Mouse (Mus musculus): ENCODE results near the gene Rhot2. TPM values are rescaled to one million over a fixed set of nuclear protein-coding genes. Genes with fewer than 3 reads are reported as not detected.
"Not testable (repeated sequence)": the region's sequence is repeated elsewhere in the genome, so short reads cannot be mapped to it uniquely, and the experiment has no call there.

Gene Rhot2
- polyA plus RNA-seq, 1 experiment from 2014 or later = 13.0 TPM

DNA sequence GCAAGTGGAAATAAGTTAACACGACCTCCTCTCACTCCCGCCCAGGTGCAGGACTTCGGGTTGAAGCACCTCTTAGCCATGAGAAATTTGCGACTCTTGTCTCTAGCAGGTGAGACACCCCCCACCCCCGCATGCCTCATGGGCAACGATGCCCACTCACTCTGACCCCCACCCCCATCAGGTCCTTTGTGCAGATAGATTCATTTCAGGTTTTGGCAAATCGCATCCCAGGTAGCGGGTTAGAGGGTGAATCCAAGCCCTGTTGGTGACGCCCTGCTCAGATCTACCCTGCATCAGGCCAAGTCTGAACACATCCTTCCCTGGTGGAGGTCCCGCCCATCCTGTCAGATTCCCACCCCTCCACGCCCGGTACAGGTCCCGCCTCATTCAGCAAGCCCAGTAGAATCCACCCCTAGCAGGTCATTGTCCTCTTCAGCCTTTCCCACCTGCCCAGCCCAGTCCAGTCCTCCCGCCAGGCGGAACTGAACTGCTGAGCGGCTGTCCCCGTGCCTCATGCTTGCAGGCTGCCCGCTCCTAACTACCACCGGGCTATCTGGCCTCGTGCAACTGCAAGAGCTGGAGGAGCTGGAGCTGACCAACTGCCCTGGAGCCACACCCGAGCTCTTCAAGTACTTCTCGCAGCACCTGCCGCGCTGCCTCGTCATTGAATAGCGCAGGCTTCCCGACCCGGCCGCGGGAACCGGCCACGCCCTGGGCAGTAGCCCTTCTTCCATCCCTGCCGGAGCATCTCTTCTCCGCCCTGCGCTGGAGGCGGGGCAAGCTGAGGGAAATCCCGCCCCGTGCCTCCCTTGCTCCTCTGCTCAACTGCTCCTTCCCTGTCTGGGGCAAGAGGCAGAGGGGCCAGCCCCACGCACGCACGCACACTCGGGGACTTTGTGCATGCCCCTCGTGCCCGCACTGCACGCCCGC, 25.5 kb downstream of the Rhot2 start:
- Histone ChIP-seq H3K9ac (ENCODE audit: low read depth, low read length) (no peak overlapping the region), H3K27me3 (ENCODE audit: control insufficient read depth, insufficient read depth, low read length) (peaks cover 34% of the 10 kb centered on the region), H3K36me3 (ENCODE audit: control insufficient read depth, insufficient read depth, low read length) (no peaks in the 10 kb centered on the region), H3K4me1 (ENCODE audit: control insufficient read depth, insufficient read depth, low read length) (peaks cover 4% of the 10 kb centered on the region), H3K9me3 (ENCODE audit: control insufficient read depth, low read length) (no peaks in the 10 kb centered on the region), H3K27ac (ENCODE audit: low read depth, low read length) (no peak overlapping the region), H3K4me3 (ENCODE audit: low read length) (peak overlapping the region; percentile 9; the same call in 1 of the 2 replicates), H3K4me2 (replicated peaks; ENCODE audit: low read depth, low read length) (peak overlapping the region; percentile 32)
- no peak for ATAC-seq (ENCODE audit: low FRiP score, low TSS enrichment)
- WGBS = 6% methylated on average over 46 of the region's 46 CpGs

DNA sequence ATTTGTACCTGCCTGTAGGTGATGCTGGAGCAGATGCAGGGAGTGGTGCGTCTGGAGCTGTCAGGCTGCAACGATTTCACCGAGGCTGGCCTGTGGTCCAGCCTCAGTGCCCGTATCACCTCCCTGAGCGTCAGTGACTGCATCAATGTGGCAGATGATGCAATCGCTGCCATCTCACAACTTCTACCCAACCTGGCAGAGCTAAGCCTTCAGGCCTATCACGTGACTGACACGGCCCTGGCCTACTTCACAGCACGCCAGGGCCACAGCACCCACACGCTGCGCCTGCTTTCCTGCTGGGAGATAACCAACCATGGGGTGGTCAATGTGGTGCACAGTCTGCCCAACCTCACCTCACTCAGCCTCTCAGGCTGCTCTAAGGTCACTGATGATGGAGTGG, 27.0 kb downstream of the Rhot2 start:
- H3K9me3 ChIP-seq (ENCODE audit: control insufficient read depth, low read length) = no peaks in the 10 kb centered on the region
- H3K4me3 ChIP-seq (ENCODE audit: low read length) = no peak overlapping the region
- no peaks in the 10 kb centered on the region for H3K36me3 ChIP-seq (ENCODE audit: control insufficient read depth, insufficient read depth, low read length)
- H3K27ac ChIP-seq (ENCODE audit: low read depth, low read length) = no peak overlapping the region
- H3K27me3 ChIP-seq (ENCODE audit: control insufficient read depth, insufficient read depth, low read length) = peaks cover 34% of the 10 kb centered on the region
- WGBS = 83% methylated on average over 11 of the region's 11 CpGs
- no peak overlapping the region for H3K4me2 ChIP-seq (replicated peaks; ENCODE audit: low read depth, low read length)
- 0 out of 2 replicates have a peak, but pooled peaks cover 3% of the 10 kb centered on the region for H3K4me1 ChIP-seq (ENCODE audit: control insufficient read depth, insufficient read depth, low read length)
- no peak for ATAC-seq (ENCODE audit: low FRiP score, low TSS enrichment)
- no peak overlapping the region for H3K9ac ChIP-seq (ENCODE audit: low read depth, low read length)

GRCm38 (mm10) chr17:25813471-25813870, 31.2 kb downstream of the Rhot2 start:
- Histone ChIP-seq H3K9me3 (ENCODE audit: control insufficient read depth, low read length) (no peaks in the 10 kb centered on the region), H3K27me3 (ENCODE audit: control insufficient read depth, insufficient read depth, low read length) (peaks cover 34% of the 10 kb centered on the region), H3K4me3 (ENCODE audit: low read length) (no peak overlapping the region), H3K9ac (ENCODE audit: low read depth, low read length) (no peak overlapping the region), H3K4me2 (replicated peaks; ENCODE audit: low read depth, low read length) (no peak overlapping the region; the same call in 1 of the 2 replicates), H3K27ac (ENCODE audit: low read depth, low read length) (no peak overlapping the region), H3K36me3 (ENCODE audit: control insufficient read depth, insufficient read depth, low read length) (no peaks in the 10 kb centered on the region), H3K4me1 (ENCODE audit: control insufficient read depth, insufficient read depth, low read length) (peaks cover 12% of the 10 kb centered on the region)
- WGBS = 1% methylated on average over 20 of the region's 20 CpGs
- ATAC-seq (ENCODE audit: low FRiP score, low TSS enrichment) = peak; percentile 41; the same call in 1 of the 2 replicates

- no peaks in the 10 kb centered on the region for H3K9me3 ChIP-seq (ENCODE audit: control insufficient read depth, low read length)
- 71% methylated on average over 4 of the region's 4 CpGs for WGBS
- no peak overlapping the region for H3K27ac ChIP-seq (ENCODE audit: low read depth, low read length)
- no peaks in the 10 kb centered on the region for H3K36me3 ChIP-seq (ENCODE audit: control insufficient read depth, insufficient read depth, low read length)
- no peak overlapping the region for H3K4me3 ChIP-seq (ENCODE audit: low read length)
- H3K9ac ChIP-seq (ENCODE audit: low read depth, low read length) = no peak overlapping the region
- H3K4me2 ChIP-seq (replicated peaks; ENCODE audit: low read depth, low read length) = no peak overlapping the region
- no peak for ATAC-seq (ENCODE audit: low FRiP score, low TSS enrichment)
- H3K4me1 ChIP-seq (ENCODE audit: control insufficient read depth, insufficient read depth, low read length) = peaks cover 12% of the 10 kb centered on the region
- H3K27me3 ChIP-seq (ENCODE audit: control insufficient read depth, insufficient read depth, low read length) = peaks cover 27% of the 10 kb centered on the region
Observed at GRCm38 (mm10) chr17:25810890-25811289, 33.8 kb downstream of the Rhot2 start.

GRCm38 (mm10) chr17:25809606-25810340, 34.9 kb downstream of the Rhot2 start:
- Histone ChIP-seq H3K27me3 (ENCODE audit: control insufficient read depth, insufficient read depth, low read length) (peaks cover 27% of the 10 kb centered on the region), H3K36me3 (ENCODE audit: control insufficient read depth, insufficient read depth, low read length) (no peaks in the 10 kb centered on the region), H3K4me2 (replicated peaks; ENCODE audit: low read depth, low read length) (peak overlapping the region; percentile 99), H3K9ac (ENCODE audit: low read depth, low read length) (peak overlapping the region; percentile 63), H3K27ac (ENCODE audit: low read depth, low read length) (no peak overlapping the region), H3K4me1 (ENCODE audit: control insufficient read depth, insufficient read depth, low read length) (peaks cover 12% of the 10 kb centered on the region), H3K4me3 (ENCODE audit: low read length) (peak overlapping the region; percentile 68), H3K9me3 (ENCODE audit: control insufficient read depth, low read length) (no peaks in the 10 kb centered on the region)
- 7% methylated on average over 25 of the region's 25 CpGs for WGBS
- ATAC-seq (ENCODE audit: low FRiP score, low TSS enrichment) = peak; percentile 41; the same call in 1 of the 2 replicates

DNA sequence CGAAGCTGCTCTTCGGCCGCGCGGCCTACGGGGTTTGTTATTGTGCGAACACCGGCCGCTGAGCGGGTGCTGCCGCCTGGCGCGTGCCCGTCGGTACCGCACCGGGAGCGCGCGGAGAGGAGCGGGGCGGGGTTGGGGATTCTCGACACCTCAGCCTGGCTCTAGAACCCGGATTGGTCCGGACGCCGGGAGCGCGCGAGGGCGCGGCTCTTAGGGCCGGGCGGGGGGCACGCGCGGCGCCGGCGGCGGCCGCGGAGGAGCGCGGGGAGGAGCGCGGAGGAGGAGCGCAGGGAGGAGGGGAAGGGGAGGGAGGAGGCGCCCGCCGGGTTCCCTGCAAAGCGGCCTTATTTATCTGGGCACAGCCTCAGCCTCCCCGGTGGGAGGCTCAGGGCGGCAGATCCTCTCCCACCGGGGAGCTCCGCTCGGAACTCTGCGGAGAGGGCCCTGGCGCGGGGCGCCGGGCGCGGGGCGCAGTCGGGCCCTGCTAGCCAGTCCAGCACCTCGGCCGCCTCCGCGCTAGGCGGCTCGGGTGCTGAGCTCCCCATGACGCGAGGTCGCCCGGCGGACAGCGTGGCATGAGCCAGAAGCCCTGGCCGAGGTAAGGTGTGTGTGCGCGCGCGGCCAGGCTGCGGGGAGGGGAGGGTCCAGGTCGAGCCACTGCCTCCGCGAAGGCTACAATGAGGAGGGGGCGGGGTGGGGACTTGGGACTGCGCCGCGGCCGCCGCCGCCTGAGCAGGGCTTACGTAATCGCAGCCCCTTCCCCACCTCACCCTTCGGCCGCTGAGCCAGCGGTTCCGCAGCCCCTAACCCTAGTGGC, 35.7 kb downstream of the Rhot2 start, which contains the start of gene Fbxl16:
Gene Fbxl16, plus strand, starts transcription at position 297 of the 817 bp plus-strand sequence.
- H3K27me3 ChIP-seq (ENCODE audit: control insufficient read depth, insufficient read depth, low read length) = peaks cover 27% of the 10 kb centered on the region
- no peaks in the 10 kb centered on the region for H3K36me3 ChIP-seq (ENCODE audit: control insufficient read depth, insufficient read depth, low read length)
- peak within 1 kb of the TSS; percentile 99 for H3K4me2 ChIP-seq (replicated peaks; ENCODE audit: low read depth, low read length)
- under 1% methylated on average over 89 of the region's 100 CpGs for WGBS
- H3K4me3 ChIP-seq (ENCODE audit: low read length) = peak within 1 kb of the TSS; percentile 68
- no peak within 1 kb of the TSS for H3K27ac ChIP-seq (ENCODE audit: low read depth, low read length)
- peak; percentile 82 for ATAC-seq (ENCODE audit: low FRiP score, low TSS enrichment)
- H3K4me1 ChIP-seq (ENCODE audit: control insufficient read depth, insufficient read depth, low read length) = peaks cover 12% of the 10 kb centered on the region
- H3K9me3 ChIP-seq (ENCODE audit: control insufficient read depth, low read length) = no peaks in the 10 kb centered on the region
- peak within 1 kb of the TSS; percentile 63 for H3K9ac ChIP-seq (ENCODE audit: low read depth, low read length)

DNA sequence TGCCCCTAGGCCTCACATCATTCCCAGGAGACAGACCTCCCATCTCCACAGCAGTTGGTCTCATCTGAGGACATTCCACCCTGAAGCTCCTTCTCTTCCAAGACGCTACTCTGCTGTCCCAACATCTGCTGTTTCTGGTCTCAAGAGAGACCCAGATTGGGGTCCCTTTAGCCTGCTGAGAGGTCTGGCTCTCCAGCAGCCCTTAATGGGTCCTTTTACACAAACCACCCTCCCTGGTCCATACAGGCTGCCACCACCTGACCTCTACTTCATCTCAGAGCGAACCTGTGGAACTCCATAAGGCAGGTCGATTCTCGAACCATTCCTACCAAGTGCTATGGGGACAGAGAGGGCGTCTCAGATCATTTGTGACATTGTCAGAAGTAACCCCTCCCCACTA, 36.6 kb downstream of the Rhot2 start:
- no peaks in the 10 kb centered on the region for H3K36me3 ChIP-seq (ENCODE audit: control insufficient read depth, insufficient read depth, low read length)
- peaks cover 27% of the 10 kb centered on the region for H3K27me3 ChIP-seq (ENCODE audit: control insufficient read depth, insufficient read depth, low read length)
- peaks cover 8% of the 10 kb centered on the region for H3K4me1 ChIP-seq (ENCODE audit: control insufficient read depth, insufficient read depth, low read length)
- ATAC-seq (ENCODE audit: low FRiP score, low TSS enrichment) = no peak
- H3K27ac ChIP-seq (ENCODE audit: low read depth, low read length) = no peak overlapping the region
- no peak overlapping the region for H3K9ac ChIP-seq (ENCODE audit: low read depth, low read length)
- no peaks in the 10 kb centered on the region for H3K9me3 ChIP-seq (ENCODE audit: control insufficient read depth, low read length)
- no peak overlapping the region; the same call in 1 of the 2 replicates for H3K4me3 ChIP-seq (ENCODE audit: low read length)
- 43% methylated on average over 5 of the region's 5 CpGs for WGBS
- H3K4me2 ChIP-seq (replicated peaks; ENCODE audit: low read depth, low read length) = no peak overlapping the region

- not testable (repeated sequence) for H3K4me1 ChIP-seq (ENCODE audit: control insufficient read depth, insufficient read depth, low read length); H3K4me2 ChIP-seq (replicated peaks; ENCODE audit: low read depth, low read length); H3K4me3 ChIP-seq (ENCODE audit: low read length); H3K9me3 ChIP-seq (ENCODE audit: control insufficient read depth, low read length); H3K9ac ChIP-seq (ENCODE audit: low read depth, low read length); ATAC-seq (ENCODE audit: low FRiP score, low TSS enrichment); H3K27ac ChIP-seq (ENCODE audit: low read depth, low read length); H3K36me3 ChIP-seq (ENCODE audit: control insufficient read depth, insufficient read depth, low read length)
- 55% methylated on average over 2 of the region's 2 CpGs for WGBS
- peaks cover 27% of the 10 kb centered on the region for H3K27me3 ChIP-seq (ENCODE audit: control insufficient read depth, insufficient read depth, low read length)
Observed at GRCm38 (mm10) chr17:25807452-25807851, 37.2 kb downstream of the Rhot2 start.
